Mouse (Mus musculus) neural tube, embryonic 12.5 days (tissue): Measurements from ENCODE around the gene Cst9. TPM values are rescaled to one million over a fixed set of nuclear protein-coding genes. Genes with fewer than 3 reads are reported as not detected.

Experiments used
- ATAC-seq: fragments of 200-750 bp; cut with Nextera tagmentation; 2 replicates; pipeline ENCODE4 v1.8.0; 2017; ENCODE audit warnings: low read depth, mild to moderate bottlenecking, moderate TSS enrichment, moderate library complexity; ENCODE audit not compliant: low FRiP score
- H3K27ac ChIP-seq: fragments of 300-500 bp; sonication (generic); 2 replicates; pipeline ENCODE4 v1.5.1; 2016
- H3K27me3 ChIP-seq: fragments of 300-500 bp; sonication (generic); replicated peaks from 2 replicates; pipeline ENCODE4 v1.6.1; 2016; ENCODE audit warnings: mild to moderate bottlenecking
- H3K36me3 ChIP-seq: fragments of 300-500 bp; sonication (generic); 2 replicates; pipeline ENCODE4 v1.6.1; 2016; ENCODE audit warnings: mild to moderate bottlenecking
- H3K4me1 ChIP-seq: fragments of 300-500 bp; sonication (generic); 2 replicates; pipeline ENCODE4 v1.6.1; 2016
- H3K4me2 ChIP-seq: fragments of 300-500 bp; sonication (generic); replicated peaks from 2 replicates; pipeline ENCODE4 v1.6.1; 2016; ENCODE audit warnings: mild to moderate bottlenecking
- H3K4me3 ChIP-seq: fragments of 300-500 bp; sonication (generic); 2 replicates; pipeline ENCODE4 v1.5.1; 2016
- H3K9ac ChIP-seq: fragments of 300-500 bp; sonication (generic); 2 replicates; pipeline ENCODE4 v1.6.1; 2016; ENCODE audit warnings: mild to moderate bottlenecking
- H3K9me3 ChIP-seq: fragments of 300-500 bp; sonication (generic); 2 replicates; pipeline ENCODE4 v1.6.1; 2016; ENCODE audit warnings: mild to moderate bottlenecking
- polyA plus RNA-seq: library from polyadenylated mRNA; unstranded; fragments of >200 nt; fragmentation: Nextera tagmentation; extraction: Ambion mirVana; gene quantifications from 2 replicates; pipeline ENCODE4 v1.2.1, GENCODE M21; 2016

Gene Cst9
- polyA plus RNA-seq, 1 experiment from 2014 or later: not detected

DNA sequence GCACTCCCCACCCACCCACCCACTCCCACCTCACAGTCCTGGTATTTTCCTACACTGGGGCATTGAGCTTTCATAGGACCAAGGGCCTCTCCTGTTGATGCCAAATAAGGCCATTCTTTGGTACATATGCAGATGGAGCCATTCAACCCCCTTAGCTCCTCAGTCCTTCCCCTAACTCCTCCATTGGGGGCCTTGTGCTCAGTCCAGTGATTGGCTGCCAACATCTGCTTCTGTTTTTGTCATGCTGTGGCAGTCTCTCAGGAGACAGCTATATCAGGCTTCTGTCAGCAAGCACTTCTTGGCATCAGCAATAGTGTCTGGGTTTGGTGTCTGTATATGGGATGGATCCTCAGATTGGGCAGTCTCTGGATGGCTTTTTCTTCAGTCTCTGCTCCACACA is 49.8 kb downstream of the Cst9 start:
- no peak for ATAC-seq
- no peaks in the 10 kb centered on the region for H3K9me3 ChIP-seq
- no peak overlapping the region for H3K9ac ChIP-seq
- H3K4me1 ChIP-seq: no peaks in the 10 kb centered on the region
- H3K4me2 ChIP-seq: no peak overlapping the region
- no peaks in the 10 kb centered on the region for H3K36me3 ChIP-seq
- H3K27me3 ChIP-seq: no peaks in the 10 kb centered on the region
- no peak overlapping the region for H3K4me3 ChIP-seq
- H3K27ac ChIP-seq: no peak overlapping the region

Other genes starting within 250 kb of the Cst9 start
- 76.4 and 81.7 TPM in 2 replicates for gene Nxt1, start 162.5 kb upstream of the Cst9 start, polyA plus RNA-seq
- 17.1 and 19.5 TPM in 2 replicates for gene Gzf1, start 154.1 kb upstream of the Cst9 start, polyA plus RNA-seq
- 28.0 and 33.0 TPM in 2 replicates for gene Napb, start 102.7 kb upstream of the Cst9 start, polyA plus RNA-seq
- gene Cstl1, start 84.8 kb upstream of the Cst9 start, polyA plus RNA-seq: not detected in 2 replicates
- not detected in 2 replicates for gene Cst11, start 63.6 kb upstream of the Cst9 start, polyA plus RNA-seq
- not detected in 2 replicates for gene 8030411F24Rik, start 53.1 kb upstream of the Cst9 start, polyA plus RNA-seq
- not detected in 2 replicates for gene Cst12, start 45.8 kb upstream of the Cst9 start, polyA plus RNA-seq
- not detected in 2 replicates for gene Cst8, start 36.4 kb upstream of the Cst9 start, polyA plus RNA-seq
- gene Cst13, start 15.1 kb upstream of the Cst9 start, polyA plus RNA-seq: not detected in 2 replicates
- not detected in 2 replicates for gene 9230104L09Rik, start 29.9 kb downstream of the Cst9 start, polyA plus RNA-seq
- gene Cst3, start 40.5 kb downstream of the Cst9 start, polyA plus RNA-seq: 332 and 342 TPM in 2 replicates
- gene Gm1330, start 168.1 kb downstream of the Cst9 start, polyA plus RNA-seq: not detected in 2 replicates
- not detected in 2 replicates for gene Gm10750, start 182.1 kb downstream of the Cst9 start, polyA plus RNA-seq